In the genomic region with DNA sequence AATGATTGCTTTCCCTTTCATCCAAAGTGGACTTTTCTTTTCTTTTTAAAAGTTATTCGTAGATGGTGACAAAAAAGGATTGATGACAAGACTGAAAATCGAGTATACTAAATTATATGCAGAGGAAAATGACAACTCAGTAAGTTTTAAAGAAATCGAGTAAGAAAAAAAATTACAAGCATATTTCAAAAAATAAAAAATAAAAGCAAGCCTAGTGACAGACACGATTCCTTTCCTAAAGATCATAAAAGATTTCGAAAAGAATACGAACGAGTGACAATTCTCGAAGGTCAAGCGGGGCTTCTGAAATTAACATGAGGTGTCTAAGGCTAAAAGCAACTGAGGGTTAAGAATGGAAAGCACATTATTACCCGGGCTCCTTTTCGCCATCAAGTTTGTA, we compare ENCODE assay signal across 9 mouse cellular contexts. TPM values are rescaled to one million over a fixed set of nuclear protein-coding genes. Genes with fewer than 3 reads are reported as not detected.
DNase-seq lines count a peak whose midpoint lies in the region; ATAC-seq and TF ChIP-seq lines count a peak whose summit lies in the region.
"Had no signal": no experiment of that assay in that cellular context is flagged by ENCODE, and none has a peak within 500 bp of the region (broad histone marks: within the 10 kb centered on the region; RNA-seq: fewer than 3 reads in every experiment).

No protein-coding gene starts in this region.

- DNase-seq in liver, adult 2 months (ENCODE audit: extremely low read depth, low read depth, low spot score): no peak
- DNase-seq in liver (no peak), MN1 (ENCODE audit: low spot score) (no peak)
- DNase-seq in cerebellum, postnatal 25 days: no peak
- no peak for DNase-seq in retina, embryonic 14.5 days (ENCODE audit: low spot score)

- H3K9me3 ChIP-seq in embryonic facial prominence, embryonic 12.5 days: no peaks in the 10 kb centered on the region
- no peaks in the 10 kb centered on the region for H3K9me3 ChIP-seq in intestine, embryonic 15.5 days
- no peaks in the 10 kb centered on the region for H3K9me3 ChIP-seq in neural tube, embryonic 12.5 days

- H3K27ac ChIP-seq in liver, adult 2 months (replicated peaks; ENCODE audit: insufficient read depth, low read depth, low read length): peak overlapping the region; percentile 64; the same call in 1 of the 2 replicates
- H3K27ac ChIP-seq in embryonic facial prominence, embryonic 12.5 days: peak overlapping the region; percentile 94
- 0 out of 2 replicates have a peak overlapping the region, but pooled peaks have one; percentile 91 for H3K27ac ChIP-seq in intestine, embryonic 15.5 days
- H3K27ac ChIP-seq in neural tube, embryonic 12.5 days: no peak overlapping the region

- no peaks in the 10 kb centered on the region for H3K27me3 ChIP-seq in liver, adult 2 months (ENCODE audit: control insufficient read depth, insufficient read depth, low read length)
- H3K27me3 ChIP-seq in embryonic facial prominence, embryonic 12.5 days: no peaks in the 10 kb centered on the region
- no peaks in the 10 kb centered on the region for H3K27me3 ChIP-seq in intestine, embryonic 15.5 days (replicated peaks)
- no peaks in the 10 kb centered on the region for H3K27me3 ChIP-seq in neural tube, embryonic 12.5 days (replicated peaks)

- H3K9ac ChIP-seq in liver, adult 2 months (ENCODE audit: low read depth, low read length): peak overlapping the region; percentile 89
- H3K9ac ChIP-seq in embryonic facial prominence, embryonic 12.5 days: peak overlapping the region; percentile 92
- peak overlapping the region; percentile 86 for H3K9ac ChIP-seq in intestine, embryonic 15.5 days
- H3K9ac ChIP-seq in neural tube, embryonic 12.5 days: peak overlapping the region; percentile 94

- ATAC-seq in embryonic facial prominence, embryonic 12.5 days (ENCODE audit: insufficient number of reproducible peaks, insufficient read depth, low FRiP score, low TSS enrichment): no peak
- ATAC-seq in intestine, embryonic 15.5 days: no peak
- no peak for ATAC-seq in neural tube, embryonic 12.5 days (ENCODE audit: low FRiP score, low read depth)

- peak overlapping the region; percentile 82 for H3K4me2 ChIP-seq in embryonic facial prominence, embryonic 12.5 days (replicated peaks)
- H3K4me2 ChIP-seq in intestine, embryonic 15.5 days (replicated peaks): peak overlapping the region; percentile 75
- H3K4me2 ChIP-seq in neural tube, embryonic 12.5 days (replicated peaks): peak overlapping the region; percentile 84

- H3K36me3 ChIP-seq in liver, adult 2 months (ENCODE audit: control insufficient read depth, insufficient read depth, low read length): no peaks in the 10 kb centered on the region
- H3K36me3 ChIP-seq in embryonic facial prominence, embryonic 12.5 days: no peaks in the 10 kb centered on the region
- H3K36me3 ChIP-seq in intestine, embryonic 15.5 days: no peaks in the 10 kb centered on the region
- no peaks in the 10 kb centered on the region for H3K36me3 ChIP-seq in neural tube, embryonic 12.5 days

- peaks cover 10% of the 10 kb centered on the region for H3K4me1 ChIP-seq in liver, adult 2 months (ENCODE audit: control insufficient read depth, insufficient read depth, low read length)
- peaks cover 6% of the 10 kb centered on the region for H3K4me1 ChIP-seq in embryonic facial prominence, embryonic 12.5 days
- peaks cover 4% of the 10 kb centered on the region; the same call in 1 of the 2 replicates for H3K4me1 ChIP-seq in intestine, embryonic 15.5 days (replicated peaks)
- H3K4me1 ChIP-seq in neural tube, embryonic 12.5 days: peaks cover 6% of the 10 kb centered on the region

- WGBS in liver, adult 2 months: under 1% methylated on average over 11 of the region's 11 CpGs
- 2% methylated on average over 11 of the region's 11 CpGs for WGBS in embryonic facial prominence, embryonic 12.5 days
- WGBS in intestine, embryonic 15.5 days: 1% methylated on average over 11 of the region's 11 CpGs
- 3% methylated on average over 11 of the region's 11 CpGs for WGBS in neural tube, embryonic 12.5 days

- H3K79me2 ChIP-seq in liver, adult 2 months (ENCODE audit: control insufficient read depth, insufficient read depth, low read length): peaks cover 14% of the 10 kb centered on the region; the same call in 1 of the 2 replicates

- TF ChIP-seq POLR2A in liver, adult 2 months (IDR thresholded peaks at IDR 0.05; ENCODE audit: extremely low read depth, insufficient read depth, low read length): no peak

- TF ChIP-seq CTCF in liver, adult 2 months (IDR thresholded peaks at IDR 0.05; ENCODE audit: low read depth, low read length): no peak

- H3K4me3 ChIP-seq in liver, adult 2 months (ENCODE audit: insufficient read depth, low read depth, low read length): peak overlapping the region; percentile 76
- peak overlapping the region; percentile 100 for H3K4me3 ChIP-seq in embryonic facial prominence, embryonic 12.5 days
- peak overlapping the region; percentile 94 for H3K4me3 ChIP-seq in intestine, embryonic 15.5 days (replicated peaks)
- peak overlapping the region; percentile 96 for H3K4me3 ChIP-seq in neural tube, embryonic 12.5 days

RNA-seq across cellular contexts. Expression of a gene that starts 1.0 kb away (rescaled TPM):
- total RNA-seq in liver, adult 2 months (2014; rRNA removed): 19.7 and 23.5 TPM in 2 replicates
- polyA plus RNA-seq in liver, adult 2 months (2012; rRNA removed): 31.6 and 32.3 TPM in 2 replicates
- polyA plus RNA-seq in embryonic facial prominence, embryonic 12.5 days (2016; fragmentation: Nextera tagmentation; extraction: Ambion mirVana): 144 and 147 TPM in 2 replicates
- polyA plus RNA-seq in intestine, embryonic 15.5 days (2015; fragmentation: Nextera tagmentation; extraction: Ambion mirVana): 124 and 132 TPM in 2 replicates
- polyA plus RNA-seq in neural tube, embryonic 12.5 days (2016; fragmentation: Nextera tagmentation; extraction: Ambion mirVana): 151 and 161 TPM in 2 replicates

RNA-seq across cellular contexts. Expression of a gene that starts 17.4 kb away (rescaled TPM):
- total RNA-seq in liver, adult 2 months (2014; rRNA removed): 3.1 and 4.2 TPM in 2 replicates
- polyA plus RNA-seq in liver, adult 2 months (2012; rRNA removed): 17.6 and 27.6 TPM in 2 replicates
- 18.7 and 20.0 TPM in 2 replicates for polyA plus RNA-seq in embryonic facial prominence, embryonic 12.5 days (2016; fragmentation: Nextera tagmentation; extraction: Ambion mirVana)
- 8.1 and 8.8 TPM in 2 replicates for polyA plus RNA-seq in intestine, embryonic 15.5 days (2015; fragmentation: Nextera tagmentation; extraction: Ambion mirVana)
- polyA plus RNA-seq in neural tube, embryonic 12.5 days (2016; fragmentation: Nextera tagmentation; extraction: Ambion mirVana): 24.2 and 27.3 TPM in 2 replicates

RNA-seq across cellular contexts. Expression of a gene that starts 21.2 kb away (rescaled TPM):
- 43.8 and 51.5 TPM in 2 replicates for total RNA-seq in liver, adult 2 months (2014; rRNA removed)
- polyA plus RNA-seq in liver, adult 2 months (2012; rRNA removed): 97.8 and 112 TPM in 2 replicates
- polyA plus RNA-seq in embryonic facial prominence, embryonic 12.5 days (2016; fragmentation: Nextera tagmentation; extraction: Ambion mirVana): 151 and 155 TPM in 2 replicates
- polyA plus RNA-seq in intestine, embryonic 15.5 days (2015; fragmentation: Nextera tagmentation; extraction: Ambion mirVana): 133 and 136 TPM in 2 replicates
- 150 TPM in 2 replicates for polyA plus RNA-seq in neural tube, embryonic 12.5 days (2016; fragmentation: Nextera tagmentation; extraction: Ambion mirVana)

RNA-seq across cellular contexts. Expression of a gene that starts 21.6 kb away (rescaled TPM):
- not detected in 2 replicates for total RNA-seq in liver, adult 2 months (2014; rRNA removed)
- not detected in 2 replicates for polyA plus RNA-seq in liver, adult 2 months (2012; rRNA removed)
- 0.43 and 1.1 TPM in 2 replicates for polyA plus RNA-seq in embryonic facial prominence, embryonic 12.5 days (2016; fragmentation: Nextera tagmentation; extraction: Ambion mirVana)
- 0.33 TPM in 1 of 2 replicates, not detected in the other for polyA plus RNA-seq in intestine, embryonic 15.5 days (2015; fragmentation: Nextera tagmentation; extraction: Ambion mirVana)
- polyA plus RNA-seq in neural tube, embryonic 12.5 days (2016; fragmentation: Nextera tagmentation; extraction: Ambion mirVana): 0.80 and 0.90 TPM in 2 replicates
- polyA plus RNA-seq: activated CD4-positive, CD25-positive, alpha-beta regulatory T cell, adult 4 months had no signal

RNA-seq across cellular contexts. Expression of a gene that starts 26.2 kb away (rescaled TPM):
- total RNA-seq in liver, adult 2 months (2014; rRNA removed): 18.5 and 18.7 TPM in 2 replicates
- 47.2 and 51.0 TPM in 2 replicates for polyA plus RNA-seq in liver, adult 2 months (2012; rRNA removed)
- 70.2 and 74.4 TPM in 2 replicates for polyA plus RNA-seq in embryonic facial prominence, embryonic 12.5 days (2016; fragmentation: Nextera tagmentation; extraction: Ambion mirVana)
- 58.0 and 67.3 TPM in 2 replicates for polyA plus RNA-seq in intestine, embryonic 15.5 days (2015; fragmentation: Nextera tagmentation; extraction: Ambion mirVana)
- polyA plus RNA-seq in neural tube, embryonic 12.5 days (2016; fragmentation: Nextera tagmentation; extraction: Ambion mirVana): 71.7 and 80.3 TPM in 2 replicates
